Mouse (Mus musculus): ENCODE measurements around the gene Vmn1r49.

DNA sequence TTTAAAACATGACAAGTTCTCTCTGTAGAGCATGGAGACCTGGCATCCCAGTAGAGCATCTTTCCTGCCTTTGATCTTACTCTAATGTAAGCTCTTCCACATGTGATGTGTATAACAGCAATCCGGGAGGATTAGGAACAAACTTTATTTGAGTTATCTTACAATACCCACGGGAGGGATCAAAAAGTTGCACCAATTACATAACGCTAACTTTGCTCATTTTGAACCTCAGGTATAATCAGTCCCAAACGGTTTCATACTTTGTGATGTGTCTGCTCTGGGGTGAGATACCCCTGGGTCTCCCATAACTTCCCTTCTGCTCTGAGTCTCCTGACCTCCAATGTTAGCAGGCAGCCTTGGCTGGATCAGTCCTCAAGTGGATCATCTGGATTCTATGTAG is at the start of gene Vmn1r49:
- TF ChIP-seq CTCF (IDR thresholded peaks at IDR 0.05; ENCODE audit: low read depth) (no peak), EP300 (IDR thresholded peaks at IDR 0.05; ENCODE audit: low read depth) (no peak)

All from liver, postnatal 0 days (tissue).